Mouse (Mus musculus): Measurements from ENCODE around the gene Sh3rf3.

The Sh3rf3 gene

DNA sequence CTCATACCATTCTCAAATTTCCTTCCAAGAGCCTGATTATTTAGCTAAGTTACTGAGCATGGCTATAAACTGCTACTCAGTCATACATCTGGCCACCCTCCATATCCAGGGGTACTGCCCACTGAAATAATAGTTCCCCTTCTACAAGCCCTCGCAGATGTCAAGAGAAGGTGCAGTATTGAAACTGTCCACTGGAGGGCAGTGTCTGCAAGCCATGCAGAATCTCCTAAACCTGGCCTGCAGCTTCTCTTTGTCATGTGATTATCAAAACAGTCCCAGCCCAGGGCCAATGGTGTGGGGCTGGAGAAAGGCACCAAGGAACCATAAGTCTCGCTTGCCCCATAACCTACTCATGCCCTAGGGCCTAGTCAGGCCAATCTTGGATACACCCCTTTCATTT lies 295.9 kb downstream of the Sh3rf3 start:
- DNase-seq (ENCODE audit: low spot score), result peak; percentile 78

DNA sequence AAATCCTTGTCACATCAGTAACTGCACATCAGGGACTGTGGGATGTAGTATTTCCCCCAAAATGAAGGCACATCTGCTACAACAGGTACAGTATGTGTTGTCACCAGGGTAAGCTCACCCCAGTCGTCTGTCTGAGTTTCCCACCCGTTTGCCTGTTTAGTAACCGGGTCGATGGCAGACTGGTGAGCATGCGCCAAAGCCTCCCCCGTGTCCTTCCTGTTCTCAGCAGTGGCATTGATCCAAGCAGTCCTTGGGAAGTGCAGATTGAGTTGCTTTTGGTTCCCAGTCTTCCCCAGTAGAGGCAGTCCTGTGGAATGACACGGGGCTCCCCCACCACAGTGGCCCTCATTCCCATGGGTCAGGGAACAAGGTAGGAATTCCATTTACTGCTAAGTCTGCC lies 297.2 kb downstream of the Sh3rf3 start:
- no peak for DNase-seq (ENCODE audit: low spot score)

DNA sequence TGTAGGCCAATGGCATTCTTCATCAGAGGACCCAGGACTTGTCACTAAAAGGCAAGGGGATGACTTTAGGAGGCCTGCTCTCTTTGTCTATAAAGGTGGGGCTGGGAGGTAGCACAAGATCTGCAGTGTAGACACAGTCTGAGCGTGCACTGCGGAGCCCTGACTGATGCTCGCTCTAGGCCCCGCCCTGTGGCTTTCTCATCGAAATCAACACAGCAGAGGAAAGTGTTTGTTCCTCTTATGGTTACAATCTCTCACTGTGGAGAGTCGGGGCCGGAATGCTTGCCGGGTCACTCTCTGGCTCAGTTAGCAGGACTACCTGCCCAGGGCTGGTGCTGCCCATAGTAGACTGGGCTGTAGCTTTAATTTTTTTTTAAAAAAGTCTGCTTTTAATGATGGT lies 299.6 kb downstream of the Sh3rf3 start:
- no peak for DNase-seq (ENCODE audit: low spot score)

DNA sequence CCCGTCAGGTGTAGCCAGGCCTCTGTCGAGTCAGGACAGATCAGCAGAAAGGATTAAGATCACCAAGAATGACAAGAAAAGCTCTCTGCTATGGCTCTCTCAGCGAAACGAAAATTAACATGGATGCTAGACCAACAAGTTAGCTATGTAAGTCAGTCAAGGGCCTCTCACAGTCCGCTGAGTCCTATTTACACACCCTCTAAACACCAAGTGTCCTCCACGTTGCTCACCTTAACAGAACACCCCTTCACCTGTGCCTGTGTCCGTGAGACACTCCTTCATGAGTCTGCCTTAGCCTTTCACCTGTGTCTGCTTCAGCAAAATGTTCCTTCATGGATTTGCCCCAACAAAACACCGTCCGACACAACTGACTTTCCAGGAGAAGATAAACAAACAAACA lies 300.2 kb downstream of the Sh3rf3 start:
- no peak for DNase-seq (ENCODE audit: low spot score)

DNA sequence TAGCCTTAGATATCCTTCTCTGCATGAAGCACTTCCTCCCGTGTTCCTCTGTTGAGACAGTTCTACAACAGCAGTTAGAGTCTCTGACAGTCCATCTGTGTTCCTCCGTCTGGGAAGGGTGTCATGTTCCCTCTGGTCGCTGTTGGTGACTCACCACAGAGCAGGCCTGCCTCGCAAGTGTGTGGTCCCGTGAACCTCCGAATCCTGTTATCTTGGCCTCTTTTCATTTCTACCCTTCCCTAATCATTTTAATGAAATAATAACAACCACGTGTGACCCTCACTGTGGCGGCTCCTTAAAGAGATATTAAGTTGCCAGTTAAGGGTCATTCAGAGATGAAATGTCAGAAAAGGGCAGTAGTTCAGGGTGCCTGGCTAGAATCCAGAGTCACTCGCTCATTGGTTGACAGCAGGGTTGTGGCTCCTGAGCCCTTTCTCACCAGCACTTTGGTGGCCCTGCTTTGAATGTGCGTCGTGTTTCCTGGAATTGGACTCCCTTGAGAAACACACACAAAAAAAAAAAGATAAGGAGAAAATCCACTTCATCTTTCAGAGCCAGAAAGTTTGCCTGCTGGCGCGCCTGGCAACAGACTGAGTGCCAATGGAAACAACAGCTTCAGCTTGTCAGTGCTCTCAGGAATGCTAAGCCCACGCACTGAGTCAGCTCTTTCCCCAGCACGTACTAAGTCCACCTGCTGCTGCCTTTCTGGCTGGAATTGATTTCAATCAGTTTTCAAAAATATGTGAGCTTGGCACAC lies 301.6 kb downstream of the Sh3rf3 start:
- peak; percentile 14 for DNase-seq (ENCODE audit: low spot score)

DNA sequence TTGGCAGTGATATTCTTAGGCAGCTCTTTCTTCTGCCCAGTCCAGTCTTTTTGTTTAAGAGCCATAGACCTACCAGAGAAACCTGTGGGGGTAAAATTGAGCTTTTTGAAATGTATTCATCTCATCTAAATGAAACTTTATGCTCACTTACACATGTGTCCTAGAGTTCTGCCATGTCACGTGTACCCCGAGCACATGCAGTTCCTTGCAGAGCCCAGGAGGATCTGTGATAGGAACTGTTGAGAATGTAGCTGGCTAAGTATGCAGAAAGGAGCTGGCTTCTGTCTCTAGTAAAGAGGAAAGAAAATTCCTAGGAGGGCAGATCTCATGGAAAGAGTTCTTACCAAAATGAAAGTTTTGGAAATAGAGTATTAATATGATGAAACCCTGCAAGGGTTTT lies 302.5 kb downstream of the Sh3rf3 start:
- DNase-seq (ENCODE audit: low spot score), result no peak

DNA sequence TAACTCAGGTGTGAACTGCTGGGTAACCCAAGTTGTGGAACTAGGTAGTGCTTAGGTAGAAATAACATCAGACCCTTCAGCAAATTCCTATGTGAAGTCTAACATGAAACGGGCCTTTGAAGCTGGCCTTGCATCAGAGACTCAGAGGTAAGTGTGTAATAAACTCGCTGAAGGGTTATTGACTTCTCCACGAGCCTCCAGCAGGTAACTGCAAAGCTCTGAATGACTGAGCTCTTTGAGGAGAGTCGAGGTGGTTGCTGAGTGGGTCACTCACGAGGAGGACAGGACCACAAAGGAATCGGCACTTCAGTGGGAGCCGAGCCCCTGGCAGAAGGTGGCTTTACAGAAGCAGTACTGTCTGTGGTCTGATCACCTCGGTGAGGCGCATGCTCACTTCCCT lies 303.2 kb downstream of the Sh3rf3 start:
- no peak for DNase-seq (ENCODE audit: low spot score)

DNA sequence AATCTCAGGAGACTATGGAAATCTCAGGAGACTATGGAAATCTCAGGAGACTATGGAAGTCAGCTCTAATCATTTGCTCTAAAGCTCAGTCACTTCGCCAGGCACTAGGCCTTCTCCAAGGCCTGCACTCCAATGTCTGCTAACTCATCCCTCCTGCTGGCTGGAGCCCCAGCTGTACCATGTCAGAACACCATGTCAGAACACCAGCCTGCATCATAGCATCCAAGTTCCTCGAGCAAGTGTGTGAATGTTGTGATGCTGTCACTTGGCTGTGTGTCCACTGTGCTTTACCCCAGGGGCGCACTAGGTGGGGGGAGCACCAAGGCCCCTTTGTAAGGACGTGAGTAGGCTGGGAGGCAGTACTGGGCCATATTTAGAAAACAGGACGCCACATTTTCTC lies 304.4 kb downstream of the Sh3rf3 start:
- DNase-seq (ENCODE audit: low spot score), result no peak

DNA sequence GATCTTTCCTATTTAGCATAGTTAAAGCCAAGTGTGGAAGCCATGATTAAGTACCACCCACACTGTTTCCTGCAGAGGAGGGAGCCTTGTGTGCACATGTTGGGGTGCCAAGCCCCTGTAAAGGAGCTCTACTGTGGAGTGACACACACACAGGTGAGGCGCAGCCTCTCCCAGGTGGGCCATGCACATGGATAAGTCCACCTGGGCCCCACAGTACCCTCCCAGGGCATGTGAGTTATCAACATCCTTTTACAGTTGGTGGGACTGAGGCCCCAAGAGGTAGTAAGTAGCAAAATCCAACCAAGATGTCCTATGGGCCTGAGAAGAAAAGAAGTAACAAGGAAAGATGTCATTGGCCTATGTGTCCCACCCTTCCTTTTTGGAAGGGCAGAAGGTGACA lies 305.8 kb downstream of the Sh3rf3 start:
- DNase-seq (ENCODE audit: low spot score), result no peak

DNA sequence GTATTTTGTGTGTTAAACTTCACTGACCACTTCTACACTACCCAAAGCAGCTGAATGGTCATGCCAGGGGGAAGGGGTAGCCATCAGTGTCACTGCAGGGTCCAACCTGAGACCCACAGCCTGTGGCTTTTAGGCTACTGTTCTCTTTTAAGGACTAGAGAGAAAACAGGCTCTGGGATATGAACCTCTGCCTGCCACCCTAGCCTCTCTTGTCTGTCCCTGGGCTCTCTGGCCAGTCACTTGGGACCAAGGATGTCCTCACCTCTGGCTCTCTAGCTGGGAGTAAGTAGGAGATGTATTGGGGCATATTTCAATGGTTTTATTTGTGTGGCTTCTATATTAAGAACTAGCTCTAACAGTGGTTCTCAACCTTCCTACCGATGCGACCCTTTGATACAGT lies 306.7 kb downstream of the Sh3rf3 start:
- DNase-seq (ENCODE audit: low spot score), result no peak

DNA sequence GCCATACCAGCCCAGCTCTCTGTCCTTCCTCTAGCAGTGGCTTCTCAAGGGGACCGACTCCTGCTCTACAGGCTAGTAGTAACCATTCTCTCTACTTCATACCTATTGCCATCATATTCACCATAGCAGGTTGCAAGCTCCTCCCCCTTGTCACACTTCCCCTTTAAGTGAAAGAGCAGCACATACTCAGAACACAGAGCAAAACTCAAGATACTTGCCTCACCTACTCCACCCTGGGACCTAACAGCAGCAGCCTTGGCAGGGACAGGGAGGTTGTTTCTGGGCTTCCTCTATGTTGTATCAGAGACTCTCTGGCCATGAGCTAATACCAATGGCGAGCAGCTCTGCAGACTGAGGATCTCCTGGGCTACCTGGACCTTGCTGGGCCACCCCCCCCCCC lies 312.3 kb downstream of the Sh3rf3 start:
- no peak for DNase-seq (ENCODE audit: low spot score)

DNA sequence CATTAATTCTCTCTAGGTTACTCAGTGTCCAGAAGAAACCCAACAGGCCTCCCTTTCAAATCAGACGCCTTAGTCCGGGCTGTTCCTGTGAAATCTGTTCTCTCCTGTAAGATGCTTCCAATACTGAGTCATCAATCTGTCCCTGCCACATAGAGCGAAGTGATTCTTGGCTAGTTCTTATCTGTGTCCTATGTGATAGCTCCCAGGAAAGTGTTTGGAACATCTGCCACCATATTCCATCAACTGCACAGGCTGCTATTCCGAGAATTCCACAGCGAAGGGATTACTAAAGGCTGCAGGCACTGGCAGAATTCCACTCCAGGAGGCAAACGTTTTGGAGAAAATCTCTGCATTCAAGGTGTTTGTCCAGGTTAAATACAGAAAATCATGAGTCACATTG lies 314.5 kb downstream of the Sh3rf3 start:
- no peak for DNase-seq (ENCODE audit: low spot score)

DNA sequence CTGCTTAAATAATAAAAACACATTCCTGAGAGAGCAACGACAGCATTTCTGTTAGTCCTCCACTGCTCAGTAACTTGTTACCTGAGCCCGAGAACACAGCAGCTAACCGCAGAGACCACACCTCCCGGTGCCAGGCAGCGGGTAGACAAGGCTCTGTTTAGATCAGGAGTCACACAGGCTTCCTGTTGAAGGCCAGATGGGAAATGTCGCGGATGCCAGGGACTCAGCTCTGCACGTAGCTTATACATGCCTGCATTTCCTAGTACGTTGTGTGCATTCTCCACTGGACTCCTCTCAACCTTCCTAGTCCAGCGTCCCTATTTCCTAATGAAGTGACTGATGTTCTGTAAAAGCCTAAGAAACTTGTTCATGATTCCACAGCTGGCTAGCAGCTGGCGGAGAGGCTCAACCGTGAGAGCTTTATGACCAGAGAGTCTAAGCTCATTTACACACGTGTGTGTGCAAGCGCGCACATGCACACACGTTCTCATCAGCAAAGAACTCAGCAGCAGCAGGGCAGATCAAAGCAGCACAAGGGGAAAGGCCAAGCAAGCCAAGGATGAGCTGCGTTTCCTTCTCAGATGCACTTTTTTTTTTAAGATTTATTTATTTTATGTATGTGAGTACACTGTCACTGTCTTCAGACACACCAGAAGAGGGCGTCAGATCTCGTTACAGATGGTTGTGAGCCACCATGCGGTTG lies 318.9 kb downstream of the Sh3rf3 start:
- no peak for DNase-seq (ENCODE audit: low spot score)

DNA sequence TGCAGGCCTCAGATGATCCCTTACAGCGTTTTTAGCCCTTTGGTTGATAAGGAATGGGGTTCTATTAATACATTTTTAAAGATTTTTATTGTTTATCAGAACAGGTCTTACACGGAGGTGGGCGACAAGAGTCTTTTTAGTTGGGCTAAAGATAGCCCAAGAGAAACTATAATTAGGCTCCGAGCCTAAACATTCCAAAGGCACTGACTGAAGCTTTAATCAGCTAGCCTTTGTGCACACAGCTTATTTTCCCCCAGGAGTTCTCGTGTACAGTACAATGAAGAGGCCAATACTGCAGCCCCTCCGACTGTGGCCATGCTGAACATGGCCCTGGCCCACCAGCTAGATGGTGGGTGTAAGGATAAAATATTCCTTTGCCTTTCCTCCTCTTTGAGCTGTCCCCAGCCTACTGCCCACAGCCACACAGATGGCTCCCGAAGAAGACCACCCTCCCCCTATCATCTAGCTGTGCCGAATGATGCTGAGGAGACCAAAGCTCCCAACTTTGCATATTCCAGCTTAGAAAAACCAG lies 320.4 kb downstream of the Sh3rf3 start:
- DNase-seq (ENCODE audit: low spot score), result no peak

DNA sequence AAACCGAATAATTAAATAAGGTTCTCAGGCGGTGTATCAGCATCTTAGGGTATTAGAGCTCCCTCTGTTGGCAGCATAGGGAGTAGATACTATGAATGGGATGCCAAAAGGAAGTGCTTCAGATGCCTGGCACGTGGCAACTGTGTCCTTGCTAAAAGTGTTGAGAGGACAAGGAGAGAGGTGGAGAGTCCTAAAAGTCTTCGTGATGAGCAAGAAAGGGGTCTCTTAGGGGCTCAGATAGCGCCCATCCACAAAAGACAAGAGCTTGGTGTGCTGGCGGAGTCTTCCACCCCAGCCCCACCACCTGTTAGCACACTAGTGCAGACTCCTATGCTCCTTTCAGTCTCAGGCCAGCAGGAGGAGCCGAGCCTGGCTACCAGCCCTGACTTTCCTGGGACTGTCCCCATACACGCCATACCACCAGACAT lies 336.8 kb downstream of the Sh3rf3 start:
- peak; percentile 43 for DNase-seq (ENCODE audit: low spot score)

DNA sequence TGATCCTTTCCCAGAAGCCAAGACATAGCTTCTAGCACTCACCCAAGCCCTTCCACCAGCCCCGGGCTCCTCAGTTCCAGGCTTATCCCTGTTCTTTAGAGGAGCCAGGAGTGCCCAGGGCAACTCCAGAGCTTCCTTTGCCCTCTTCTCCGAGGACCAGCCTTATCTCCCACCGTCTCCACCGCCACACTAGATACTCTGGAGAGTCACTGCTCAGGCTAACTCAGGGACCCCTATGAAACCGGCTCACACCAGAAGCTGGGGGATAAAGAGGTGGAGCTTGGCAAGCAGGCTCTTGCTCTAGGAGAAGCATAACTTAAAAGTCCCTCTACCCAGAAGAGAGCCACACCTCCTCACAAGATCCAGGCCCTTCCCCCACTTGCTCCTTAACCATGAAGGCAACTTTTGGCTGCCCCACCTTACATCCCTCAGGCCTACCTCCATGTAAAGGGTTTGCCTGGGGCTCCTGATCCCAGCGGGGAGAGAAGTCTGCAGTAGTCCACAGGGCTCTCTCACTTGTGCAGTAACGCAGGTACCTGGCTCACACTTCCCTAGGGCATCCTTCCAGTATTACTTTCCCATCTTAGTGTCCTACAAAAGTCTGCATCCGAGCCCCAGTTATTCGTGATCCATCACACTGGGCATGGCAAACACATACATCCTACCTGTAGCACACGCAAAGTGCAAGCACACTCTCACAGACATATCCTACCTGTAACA lies 337.9 kb downstream of the Sh3rf3 start:
- no peak for DNase-seq (ENCODE audit: low spot score)

DNA sequence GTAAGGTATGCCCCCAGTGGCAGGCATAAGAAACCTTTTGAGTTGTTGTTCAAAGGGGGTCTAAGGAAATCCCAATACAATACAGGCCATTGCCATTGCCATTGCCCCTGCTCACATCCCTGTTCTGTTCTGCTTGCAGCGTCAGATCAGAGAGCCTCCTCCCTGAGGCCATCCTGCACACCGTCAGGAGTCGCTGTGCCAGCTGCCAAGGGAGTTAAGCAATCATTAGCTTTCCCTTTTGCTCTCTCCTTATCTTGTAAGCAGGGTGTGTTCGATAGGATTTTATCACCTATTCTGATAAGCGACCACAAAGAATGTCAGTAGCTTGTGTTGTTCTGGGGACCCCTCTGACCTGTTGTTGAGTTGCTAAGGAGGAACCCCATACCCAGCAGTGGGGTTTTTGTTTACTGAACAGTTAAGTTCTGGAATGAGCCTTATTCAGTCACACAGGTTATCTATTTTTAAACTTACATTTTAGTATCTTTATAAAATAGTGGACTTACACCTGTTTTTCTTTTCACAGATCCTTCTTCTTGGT lies 339.5 kb downstream of the Sh3rf3 start:
- DNase-seq (ENCODE audit: low spot score), result peak; percentile 23

DNA sequence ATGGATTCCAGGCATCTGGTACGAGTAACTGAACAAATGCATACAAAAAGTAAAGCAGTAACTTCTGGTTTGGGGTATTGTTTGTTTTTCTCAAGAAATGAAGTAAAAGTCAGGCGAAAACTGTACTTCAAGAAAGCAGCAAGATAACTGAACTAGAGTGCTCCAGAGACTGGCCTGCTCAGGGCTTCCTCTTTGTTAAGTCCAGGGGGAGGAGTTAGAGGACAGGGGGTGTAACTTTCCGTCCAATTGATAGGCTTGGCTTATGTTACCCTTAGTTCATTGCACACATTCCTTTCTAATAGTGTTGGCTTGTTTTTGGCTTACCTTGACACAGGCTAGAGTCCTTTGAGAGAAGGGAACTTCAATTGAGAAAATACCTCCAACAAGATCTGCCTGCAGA lies 345.5 kb downstream of the Sh3rf3 start:
- DNase-seq (ENCODE audit: low spot score), result no peak

DNA sequence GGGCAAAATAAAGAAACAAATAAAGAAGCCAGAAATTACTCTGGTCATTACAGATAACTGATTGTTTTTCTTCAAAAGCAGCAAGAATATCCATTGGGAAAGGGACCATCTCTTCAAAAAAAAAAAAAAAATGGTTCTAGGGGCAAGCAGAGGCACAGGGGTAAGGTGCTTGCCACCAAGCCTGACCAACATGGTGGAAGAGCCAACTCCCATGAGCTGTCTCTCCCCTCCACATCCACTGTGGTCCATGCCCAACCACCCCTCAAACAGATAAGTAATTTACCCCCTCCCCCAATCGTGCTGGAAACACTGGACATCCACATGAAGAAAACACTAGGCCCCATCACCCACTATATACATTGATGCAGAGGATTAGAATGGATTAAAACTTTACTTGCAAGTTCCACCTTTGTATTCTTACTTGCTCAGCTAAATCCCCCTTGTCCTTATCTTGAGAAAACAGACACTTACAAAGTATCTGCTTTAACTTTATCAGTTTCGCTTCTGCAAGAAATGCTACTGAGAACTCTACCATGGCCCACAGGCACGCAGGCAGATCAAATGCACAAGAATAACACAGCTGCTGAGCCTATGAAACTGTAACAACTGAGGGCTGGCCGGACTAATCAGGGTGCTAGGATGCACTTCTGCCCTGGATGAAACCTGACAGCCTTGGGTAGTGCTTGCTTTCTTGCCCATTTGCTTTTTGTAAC lies 349.2 kb downstream of the Sh3rf3 start:
- no peak for DNase-seq (ENCODE audit: low spot score)

DNA sequence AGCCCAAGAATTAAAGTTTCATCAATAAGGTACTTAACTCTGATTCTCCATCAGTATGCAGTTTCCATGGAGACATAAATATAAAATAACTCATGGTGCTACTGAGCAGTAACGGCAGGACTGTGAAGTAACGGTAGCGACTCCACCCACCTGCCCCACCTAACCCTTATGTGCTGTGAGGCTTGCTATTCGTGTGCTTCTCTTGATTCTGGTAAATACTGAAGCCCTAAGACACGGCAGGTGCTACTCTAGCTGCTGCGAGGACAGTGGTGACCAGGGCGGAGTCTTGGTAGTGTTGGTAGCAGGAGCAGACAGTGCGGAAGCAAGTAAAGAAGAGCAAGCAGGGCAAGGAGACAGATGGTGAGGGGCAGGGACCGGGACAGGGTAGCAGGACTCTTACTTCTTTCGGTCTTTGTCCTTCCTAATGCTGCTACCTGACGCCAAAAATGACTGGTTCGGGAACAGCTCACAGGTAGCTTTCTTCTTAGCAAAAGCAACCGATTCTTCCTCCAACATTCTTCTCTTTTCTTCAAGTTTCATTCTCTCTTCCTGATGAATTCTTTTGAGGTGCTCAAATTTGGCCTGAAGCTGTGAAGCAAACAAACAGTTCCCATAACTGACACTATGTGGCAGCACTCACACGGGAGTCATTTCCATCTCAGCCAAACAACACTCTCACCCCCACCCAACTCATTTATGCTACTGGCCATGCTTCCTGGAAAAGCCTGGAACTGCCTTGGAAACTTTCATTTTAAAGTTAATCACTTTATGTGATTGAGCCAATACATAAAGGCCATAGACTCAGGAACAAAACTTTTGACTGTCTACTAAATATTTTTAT lies 353.2 kb downstream of the Sh3rf3 start:
- DNase-seq (ENCODE audit: low spot score), result peak; percentile 54

DNA sequence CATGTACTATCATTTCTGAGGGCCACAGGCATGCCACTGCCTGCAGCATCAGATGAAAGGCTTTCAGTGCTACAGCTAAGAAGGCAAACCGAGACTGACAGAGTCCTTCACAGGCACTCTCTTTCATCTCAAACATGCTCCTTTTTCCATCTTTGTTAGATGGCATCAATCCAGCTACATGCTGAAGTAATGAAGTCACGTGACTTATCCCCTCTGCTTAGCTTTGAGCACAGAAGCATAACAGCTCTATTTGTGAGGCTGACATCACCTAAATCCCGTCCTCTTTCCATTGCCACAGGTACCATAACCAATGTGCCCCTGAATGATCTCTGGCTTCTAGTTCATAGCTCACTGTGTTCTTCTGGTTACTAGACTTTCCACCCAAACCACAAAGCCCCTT lies 357.9 kb downstream of the Sh3rf3 start:
- DNase-seq (ENCODE audit: low spot score), result no peak

Data from urinary bladder, postnatal 14 days (tissue).